Comparison of ENCODE assay signal across 10 mouse cellular contexts in genomic region chr9:9051184-9051583, GRCm38 (mm10).
DNase-seq lines count a peak whose midpoint lies in the region; ATAC-seq and TF ChIP-seq lines count a peak whose summit lies in the region.
"Had no signal": no experiment of that assay in that cellular context is flagged by ENCODE, and none has a peak within 500 bp of the region (broad histone marks: within the 10 kb centered on the region; RNA-seq: fewer than 3 reads in every experiment).

No protein-coding gene starts in this region.

- 48% methylated on average over 5 of the region's 5 CpGs for WGBS in neural tube, embryonic 11.5 days
- WGBS in forebrain, postnatal 0 days = 50% methylated on average over 5 of the region's 5 CpGs

- no peaks in the 10 kb centered on the region for H3K9me3 ChIP-seq in neural tube, embryonic 11.5 days (ENCODE audit: control insufficient read depth, low read length)
- H3K9me3 ChIP-seq in forebrain, postnatal 0 days (ENCODE audit: low read length) = no peaks in the 10 kb centered on the region

- ATAC-seq in neural tube, embryonic 11.5 days (ENCODE audit: insufficient read depth, low FRiP score, low TSS enrichment) = peak; percentile 58; the same call in 1 of the 2 replicates
- ATAC-seq in forebrain, postnatal 0 days = peak; percentile 59

- peak; percentile 17 to 77 for DNase-seq in adrenal gland, adult (ENCODE audit: inconsistent age in 2 of 2, low spot score in 1 of 2)
- DNase-seq in adrenal gland, postnatal 4 days (ENCODE audit: low spot score in 2 of 2) = no peak
- no peak for DNase-seq in neural tube, embryonic 11.5 days (ENCODE audit: low spot score)
- no peak for DNase-seq in neural tube, embryonic 10.5 days (ENCODE audit: extremely low spot score, low spot score)
- peak; percentile 61 for DNase-seq in forebrain, postnatal 0 days
- peak; percentile 20 to 24 for DNase-seq in left cerebral cortex, adult 18-20 months (ENCODE audit: low spot score in 2 of 2)
- peak; percentile 4 for DNase-seq in retina, adult 2 months (ENCODE audit: low read depth, low spot score)
- no peak for DNase-seq in gastrocnemius, postnatal 4 days (ENCODE audit: low spot score in 2 of 2)

- no peaks in the 10 kb centered on the region for H3K27me3 ChIP-seq in neural tube, embryonic 11.5 days (ENCODE audit: control insufficient read depth, insufficient read depth, low read length)
- no peaks in the 10 kb centered on the region for H3K27me3 ChIP-seq in forebrain, postnatal 0 days (ENCODE audit: insufficient read depth, low read length)

- H3K27ac ChIP-seq in neural tube, embryonic 11.5 days (ENCODE audit: low read depth, low read length) = no peak overlapping the region
- H3K27ac ChIP-seq in forebrain, postnatal 0 days (ENCODE audit: low read depth, low read length) = no peak overlapping the region
- H3K27ac ChIP-seq: macrophage had no signal

- H3K36me3 ChIP-seq in neural tube, embryonic 11.5 days (ENCODE audit: control insufficient read depth, insufficient read depth, low read length) = no peaks in the 10 kb centered on the region
- no peaks in the 10 kb centered on the region for H3K36me3 ChIP-seq in forebrain, postnatal 0 days (ENCODE audit: insufficient read depth)

- H3K4me3 ChIP-seq in neural tube, embryonic 11.5 days (ENCODE audit: low read depth, low read length) = no peak overlapping the region
- no peak overlapping the region for H3K4me3 ChIP-seq in forebrain, postnatal 0 days (ENCODE audit: low read depth, low read length)
- H3K4me3 ChIP-seq: erythroblast, embryonic 14.5 days had no signal

- H3K4me2 ChIP-seq in neural tube, embryonic 11.5 days (ENCODE audit: low read depth) = no peak overlapping the region
- no peak overlapping the region for H3K4me2 ChIP-seq in forebrain, postnatal 0 days (ENCODE audit: low read depth)

- H3K9ac ChIP-seq in neural tube, embryonic 11.5 days (ENCODE audit: low read length) = no peak overlapping the region
- no peak overlapping the region for H3K9ac ChIP-seq in forebrain, postnatal 0 days

- H3K4me1 ChIP-seq in neural tube, embryonic 11.5 days (ENCODE audit: control insufficient read depth, insufficient read depth, low read length) = no peaks in the 10 kb centered on the region
- no peaks in the 10 kb centered on the region for H3K4me1 ChIP-seq in forebrain, postnatal 0 days (ENCODE audit: insufficient read depth)

- TF ChIP-seq CTCF in forebrain, postnatal 0 days (IDR thresholded peaks at IDR 0.05; ENCODE audit: low read depth) = peak; percentile 59

Comparison
In these comparisons a context has a peak if more than half of its experiments do, and no peak if none do; other contexts are left out.
1. DNase-seq: peak in adrenal gland, adult (2 of 2), forebrain, postnatal 0 days (single experiment), left cerebral cortex, adult 18-20 months (2 of 2) and retina, adult 2 months (single experiment); none in adrenal gland, postnatal 4 days (0 of 2), neural tube, embryonic 11.5 days (single experiment), neural tube, embryonic 10.5 days (single experiment) and gastrocnemius, postnatal 4 days (0 of 2).